Mouse (Mus musculus) cortical plate, adult 2 months (tissue): ENCODE measurements at regions not wholly inside any gene's neighbourhood (a gene's known extent, or its start where the extent isn't known, plus 50 kb on each side); places are given as distances from the start of the nearest gene placed in this dataset.

ENCODE experiments used
- CTCF ChIP-seq: fragments of 200-500 bp; IDR thresholded peaks from 2 replicates; pipeline ENCODE4 v1.5.1; 2011; ENCODE audit warnings: mild to moderate bottlenecking, control low read depth, low read length; ENCODE audit not compliant: insufficient read depth; ENCODE audit errors: extremely low read depth
- POLR2A ChIP-seq: fragments of 200-500 bp; IDR thresholded peaks from 2 replicates; pipeline ENCODE4 v1.6.1; 2011; ENCODE audit warnings: mild to moderate bottlenecking, low read length, control low read depth; ENCODE audit not compliant: insufficient read depth; ENCODE audit errors: extremely low read depth

GRCm38 (mm10) chr7:73310581-73311136 is 64.7 kb upstream of the Rgma start:
- TF ChIP-seq CTCF (no peak), POLR2A (no peak)
